Mouse (Mus musculus) CH12F3 (cell line): Measurements from ENCODE around the gene Ddost.
"Not testable (repeated sequence)": the region's sequence is repeated elsewhere in the genome, so short reads cannot be mapped to it uniquely, and the experiment has no call there.

ENCODE experiments used
- in situ Hi-C: fragments of 300-500 bp; cut with MboI; formaldehyde crosslinking; loops from 2 replicates; pipeline ENCODE4 v1.14.3; 2020; ENCODE audit warnings: low sequenced_read_pairs

Gene Ddost

DNA sequence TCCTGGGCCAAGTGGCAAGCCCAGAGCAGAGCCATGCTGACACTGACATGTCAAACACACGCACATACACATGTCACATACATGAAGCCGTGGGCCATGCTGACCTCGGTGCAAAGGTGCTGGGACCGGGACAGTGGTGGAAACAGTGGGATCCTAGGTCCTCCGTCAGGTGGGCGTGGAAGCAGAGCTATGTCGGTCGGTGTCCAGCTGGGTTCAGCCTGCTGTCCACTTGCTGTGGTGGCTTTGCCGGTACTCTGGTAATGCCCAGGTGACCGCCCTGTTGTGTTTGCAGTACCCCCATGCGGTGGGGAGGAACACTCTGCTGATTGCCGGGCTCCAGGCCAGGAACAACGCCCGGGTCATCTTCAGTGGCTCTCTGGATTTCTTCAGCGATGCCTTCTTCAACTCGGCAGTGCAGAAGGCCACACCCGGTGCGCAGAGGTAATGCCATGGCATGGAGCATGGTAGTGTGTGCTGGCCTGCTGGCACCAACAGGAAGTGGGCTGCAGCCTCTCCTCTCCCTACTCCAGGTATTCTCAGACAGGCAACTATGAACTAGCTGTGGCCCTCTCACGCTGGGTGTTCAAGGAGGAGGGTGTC is 5.9 kb downstream of the Ddost start:
- in situ Hi-C loops: no loop called here

GRCm38 (mm10) chr4:138311595-138311994 is 7.1 kb downstream of the Ddost start:
- in situ Hi-C loops: no loop called here

GRCm38 (mm10) chr4:138312105-138312504 is 7.6 kb downstream of the Ddost start:
- in situ Hi-C loops: no loop called here

DNA sequence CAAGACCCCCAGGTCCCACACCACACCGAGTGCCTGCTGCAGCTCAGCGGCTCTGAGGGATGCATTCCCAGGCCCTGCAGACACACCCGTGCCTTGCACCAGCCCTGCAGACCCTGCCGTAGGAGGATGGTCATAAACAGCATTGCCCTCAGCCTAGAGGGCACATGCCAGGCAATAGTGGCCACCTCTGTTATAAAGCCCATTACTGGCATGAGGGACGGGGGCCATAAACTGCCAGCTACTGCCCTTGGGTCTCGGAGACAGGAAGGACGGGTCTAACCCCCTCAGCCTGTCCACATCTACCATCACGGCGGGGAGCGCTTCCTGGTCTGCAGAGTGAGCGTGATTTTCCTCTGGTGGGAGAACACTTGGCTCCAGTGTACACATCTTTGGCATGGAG is 8.5 kb downstream of the Ddost start:
- in situ Hi-C loops: no loop called here

GRCm38 (mm10) chr4:138313795-138314194 is 9.3 kb downstream of the Ddost start:
- in situ Hi-C loops: no loop called here

- in situ Hi-C loops: no loop called here
Measured at GRCm38 (mm10) chr4:138315781-138316180, 11.3 kb downstream of the Ddost start.

DNA sequence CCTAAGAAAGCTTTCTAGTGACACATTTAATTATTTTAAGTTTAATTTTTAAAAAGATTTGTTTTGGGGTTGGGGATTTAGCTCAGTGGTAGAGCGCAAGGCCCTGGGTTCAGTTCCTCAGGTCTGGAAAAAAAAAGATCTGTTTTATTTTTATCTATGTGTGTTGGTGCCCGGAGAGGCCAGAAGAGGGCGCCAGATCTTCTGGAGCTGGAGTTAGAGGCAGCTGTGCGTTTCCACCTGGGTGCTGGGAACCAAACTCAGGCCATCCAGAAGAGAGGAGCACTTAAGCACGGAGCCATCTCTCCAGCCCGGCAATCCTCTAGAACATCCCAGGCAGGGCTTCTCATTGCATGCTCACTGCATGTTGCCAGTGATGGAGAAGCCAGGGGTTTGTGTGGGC is 11.8 kb downstream of the Ddost start:
- in situ Hi-C loops: no loop called here

GRCm38 (mm10) chr4:138318509-138319266 is 14.2 kb downstream of the Ddost start:
- in situ Hi-C loops: no loop called here

DNA sequence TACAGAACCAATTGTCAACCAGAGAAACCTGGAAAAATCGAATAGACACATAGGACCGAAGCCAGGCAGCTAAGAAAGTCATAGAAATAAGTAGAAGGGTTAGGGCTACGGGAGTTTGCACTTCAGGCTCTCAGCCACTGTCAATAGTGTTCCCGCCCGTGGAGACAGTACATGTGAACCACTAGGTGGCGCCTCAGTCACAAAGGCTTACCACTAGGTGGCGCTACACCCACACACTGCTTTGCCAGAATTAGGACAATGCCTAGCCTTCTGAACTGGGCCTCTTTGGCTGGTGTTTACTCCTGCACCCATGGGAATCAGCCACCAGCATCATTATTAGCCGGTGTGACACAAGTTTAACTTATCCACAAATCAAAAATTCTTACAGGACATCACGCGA is 15.0 kb downstream of the Ddost start:
- in situ Hi-C loops: no loop called here

DNA sequence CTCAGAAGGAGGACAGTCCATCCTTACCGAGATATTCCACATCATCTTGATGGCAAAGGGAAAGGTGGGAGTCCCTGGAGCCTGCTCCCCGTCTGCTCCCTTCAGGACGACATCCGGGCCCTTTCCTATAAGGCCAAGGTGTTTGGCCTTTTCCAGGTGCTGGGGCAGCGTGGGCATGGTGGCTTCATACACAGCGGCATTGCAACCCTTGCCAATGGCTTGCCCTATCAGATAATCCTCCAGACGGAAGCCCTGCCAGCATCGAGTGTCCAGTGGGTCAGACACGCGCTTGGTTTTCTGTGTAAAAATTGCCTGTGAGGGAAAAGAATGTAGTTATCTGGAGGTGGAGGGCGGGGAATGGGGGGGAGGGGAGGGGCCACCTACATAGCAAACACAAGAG is 16.2 kb downstream of the Ddost start:
- in situ Hi-C loops: loop anchor here (5.0 kb wide), 1 partner anchor 107 kb away; no protein-coding TSS in a partner anchor

DNA sequence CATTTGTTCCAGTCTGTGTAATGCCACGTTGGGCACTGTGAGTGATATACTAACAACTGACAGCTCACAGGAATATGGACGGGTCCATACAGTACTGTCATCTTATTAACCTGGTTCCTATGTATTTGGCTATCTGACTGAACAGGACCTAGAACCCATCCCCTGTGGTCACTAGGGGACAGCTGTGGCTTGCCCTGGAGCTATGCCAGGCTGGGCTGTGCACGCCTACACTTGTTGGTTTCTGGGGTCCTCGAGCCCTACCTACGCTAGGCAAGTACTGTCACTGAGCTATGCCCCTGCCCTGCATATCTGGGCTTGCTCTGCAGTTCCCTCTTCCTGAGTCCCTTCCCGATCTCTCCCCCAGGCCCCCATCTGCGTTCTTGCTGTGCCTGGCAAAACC is 17.0 kb downstream of the Ddost start:
- in situ Hi-C loops: loop anchor here (5.0 kb wide), 1 partner anchor 106 kb away; no protein-coding TSS in a partner anchor

- in situ Hi-C loops: loop anchor here (5.0 kb wide), 1 partner anchor 105 kb away; no protein-coding TSS in a partner anchor
Measured at GRCm38 (mm10) chr4:138322692-138323091, 18.2 kb downstream of the Ddost start.

- in situ Hi-C loops: loop anchor here (5.0 kb wide), 1 partner anchor 104 kb away; no protein-coding TSS in a partner anchor
Measured at GRCm38 (mm10) chr4:138323753-138324152, 19.2 kb downstream of the Ddost start.

DNA sequence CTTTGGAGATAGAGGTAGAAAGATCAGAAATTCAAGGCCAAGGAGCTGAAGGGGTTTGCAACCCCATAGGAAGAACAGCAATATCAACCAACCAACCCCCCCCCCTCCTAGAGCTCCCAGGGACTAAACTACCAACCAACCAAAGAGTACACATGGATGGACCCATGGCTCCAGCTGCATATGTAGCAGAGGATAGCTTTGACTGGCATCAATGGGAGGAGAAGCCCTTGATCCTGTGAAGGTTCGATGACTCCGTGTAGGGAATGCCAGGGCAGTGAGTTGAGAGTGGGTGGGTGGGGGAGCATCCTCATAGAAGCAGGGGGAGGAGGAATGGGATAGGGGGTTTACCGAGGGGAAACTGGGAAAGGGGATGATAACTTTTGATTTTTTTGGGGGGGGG is 19.9 kb downstream of the Ddost start:
- in situ Hi-C loops: loop anchor here (5.0 kb wide), 1 partner anchor 103 kb away; no protein-coding TSS in a partner anchor

GRCm38 (mm10) chr4:138325466-138326076 is 21.0 kb downstream of the Ddost start:
- in situ Hi-C loops: no loop called here

- in situ Hi-C loops: no loop called here
Measured at GRCm38 (mm10) chr4:138326077-138326695, 21.7 kb downstream of the Ddost start, which contains the start of gene Pink1. TSS of gene Pink1 (minus strand) at chr4:138326307.

DNA sequence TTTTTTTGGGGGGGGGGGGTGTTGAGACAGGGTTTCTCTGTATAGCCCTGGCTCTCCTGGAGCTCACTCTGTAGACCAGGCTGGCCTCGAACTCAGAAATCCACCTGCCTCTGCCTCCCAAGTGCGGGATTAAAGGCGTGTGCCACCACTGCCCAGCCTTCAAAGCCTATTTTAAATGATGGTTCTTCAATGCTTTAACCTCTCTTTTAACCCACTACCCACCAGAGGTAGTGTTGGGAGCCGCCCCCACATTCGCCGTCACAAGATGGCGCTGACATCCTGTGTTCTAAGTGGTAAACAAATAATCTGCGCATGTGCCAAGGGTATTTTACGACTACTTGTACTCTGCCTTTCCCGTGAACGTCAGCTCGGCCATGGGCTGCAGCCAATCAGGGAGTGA is 22.6 kb downstream of the Ddost start:
- in situ Hi-C loops: not testable (repeated sequence)

DNA sequence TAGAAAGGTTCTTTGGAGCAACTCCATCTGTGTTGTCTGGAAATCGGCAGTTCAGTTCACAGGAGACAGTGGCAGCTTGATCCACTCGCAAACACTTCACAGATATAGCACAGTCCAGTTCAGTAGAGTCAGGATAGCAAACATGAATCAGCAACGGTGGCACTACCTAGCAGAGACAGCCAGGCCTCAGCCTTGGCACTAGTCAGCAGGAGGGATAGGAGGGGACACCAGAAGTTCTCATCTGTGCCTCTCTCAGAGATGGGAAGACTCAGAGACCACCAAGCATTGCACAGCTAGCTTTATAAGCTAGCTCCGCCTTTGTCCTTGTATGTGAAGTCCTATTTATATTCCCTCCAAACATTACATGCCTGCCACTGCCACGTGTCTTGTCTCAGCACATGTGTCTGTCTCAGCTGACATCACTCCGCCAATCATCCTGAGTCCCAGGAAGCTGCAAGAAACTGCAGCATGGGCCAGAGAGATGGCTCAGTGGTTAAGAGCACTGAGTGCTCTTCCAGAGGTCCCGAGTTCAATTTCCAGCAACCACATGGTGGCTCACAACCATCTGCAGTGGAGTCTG is 23.5 kb downstream of the Ddost start:
- in situ Hi-C loops: no loop called here

GRCm38 (mm10) chr4:138330264-138330671 is 25.7 kb downstream of the Ddost start:
- in situ Hi-C loops: no loop called here

GRCm38 (mm10) chr4:138331647-138332046 is 27.1 kb downstream of the Ddost start:
- in situ Hi-C loops: no loop called here

GRCm38 (mm10) chr4:138333135-138333534 is 28.6 kb downstream of the Ddost start:
- in situ Hi-C loops: no loop called here
